Mouse (Mus musculus): ENCODE results near the gene Kcnmb4. TPM values are rescaled to one million over a fixed set of nuclear protein-coding genes. Genes with fewer than 3 reads are reported as not detected.
A peak's percentile ranks its signal among the peaks of the same experiment; 100 is the strongest.

The Kcnmb4 gene
- polyA plus RNA-seq, 1 experiment = 50.0 TPM

- TF ChIP-seq POLR2A (IDR thresholded peaks at IDR 0.05; ENCODE audit: borderline replicate concordance, extremely low read depth, insufficient read depth, insufficient read length, poor library complexity, severe bottlenecking) (no peak), CTCF (IDR thresholded peaks at IDR 0.05; ENCODE audit: borderline replicate concordance, extremely low read depth, insufficient read depth, insufficient read length) (no peak)
- peak; percentile 46 for DNase-seq (ENCODE audit: low read depth)
These were observed 48.8 kb downstream of the Kcnmb4 start for GRCm38 (mm10) chr10:116424921-116425320.

- DNase-seq (ENCODE audit: low read depth) = no peak
- no peak for TF ChIP-seq POLR2A (IDR thresholded peaks at IDR 0.05; ENCODE audit: borderline replicate concordance, extremely low read depth, insufficient read depth, insufficient read length, poor library complexity, severe bottlenecking)
- no peak for TF ChIP-seq CTCF (IDR thresholded peaks at IDR 0.05; ENCODE audit: borderline replicate concordance, extremely low read depth, insufficient read depth, insufficient read length)
These were observed 51.1 kb downstream of the Kcnmb4 start for GRCm38 (mm10) chr10:116422551-116422950.

DNA sequence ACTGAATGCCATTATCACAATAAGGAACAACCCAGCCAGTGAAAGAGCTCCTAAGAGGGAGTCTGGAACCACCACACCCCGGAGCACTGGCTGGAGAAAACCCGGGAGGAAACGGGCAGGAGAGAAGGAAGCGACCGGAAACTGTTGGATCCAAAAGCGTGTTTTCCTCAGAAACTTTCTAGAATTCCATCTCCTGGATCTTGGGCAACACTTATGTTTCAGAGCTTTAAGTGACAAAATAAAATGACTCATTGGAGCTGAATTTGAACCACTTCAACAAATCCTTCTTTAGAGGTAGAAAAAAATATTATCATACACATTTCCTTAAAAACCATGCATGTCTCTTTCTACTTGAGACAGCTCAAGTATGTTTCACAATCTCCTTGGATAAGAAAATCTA, 52.7 kb downstream of the Kcnmb4 start:
- no peak for TF ChIP-seq CTCF (IDR thresholded peaks at IDR 0.05; ENCODE audit: borderline replicate concordance, extremely low read depth, insufficient read depth, insufficient read length)
- TF ChIP-seq POLR2A (IDR thresholded peaks at IDR 0.05; ENCODE audit: borderline replicate concordance, extremely low read depth, insufficient read depth, insufficient read length, poor library complexity, severe bottlenecking) = no peak
- DNase-seq (ENCODE audit: low read depth) = no peak

GRCm38 (mm10) chr10:116418121-116418726, 55.5 kb downstream of the Kcnmb4 start:
- TF ChIP-seq CTCF (IDR thresholded peaks at IDR 0.05; ENCODE audit: borderline replicate concordance, extremely low read depth, insufficient read depth, insufficient read length) (no peak), POLR2A (IDR thresholded peaks at IDR 0.05; ENCODE audit: borderline replicate concordance, extremely low read depth, insufficient read depth, insufficient read length, poor library complexity, severe bottlenecking) (no peak)
- peak; percentile 38 for DNase-seq (ENCODE audit: low read depth)

- no peak for DNase-seq (ENCODE audit: low read depth)
- no peak for TF ChIP-seq POLR2A (IDR thresholded peaks at IDR 0.05; ENCODE audit: borderline replicate concordance, extremely low read depth, insufficient read depth, insufficient read length, poor library complexity, severe bottlenecking)
- no peak for TF ChIP-seq CTCF (IDR thresholded peaks at IDR 0.05; ENCODE audit: borderline replicate concordance, extremely low read depth, insufficient read depth, insufficient read length)
These were observed 57.0 kb downstream of the Kcnmb4 start for GRCm38 (mm10) chr10:116416726-116417125.

GRCm38 (mm10) chr10:116416142-116416541, 57.5 kb downstream of the Kcnmb4 start:
- peak; percentile 55 for DNase-seq (ENCODE audit: low read depth)
- TF ChIP-seq POLR2A (IDR thresholded peaks at IDR 0.05; ENCODE audit: borderline replicate concordance, extremely low read depth, insufficient read depth, insufficient read length, poor library complexity, severe bottlenecking) (no peak), CTCF (IDR thresholded peaks at IDR 0.05; ENCODE audit: borderline replicate concordance, extremely low read depth, insufficient read depth, insufficient read length) (no peak)

- TF ChIP-seq CTCF (IDR thresholded peaks at IDR 0.05; ENCODE audit: borderline replicate concordance, extremely low read depth, insufficient read depth, insufficient read length) = no peak
- no peak for TF ChIP-seq POLR2A (IDR thresholded peaks at IDR 0.05; ENCODE audit: borderline replicate concordance, extremely low read depth, insufficient read depth, insufficient read length, poor library complexity, severe bottlenecking)
- DNase-seq (ENCODE audit: low read depth) = no peak
These were observed 62.9 kb downstream of the Kcnmb4 start for GRCm38 (mm10) chr10:116410826-116411225.

DNA sequence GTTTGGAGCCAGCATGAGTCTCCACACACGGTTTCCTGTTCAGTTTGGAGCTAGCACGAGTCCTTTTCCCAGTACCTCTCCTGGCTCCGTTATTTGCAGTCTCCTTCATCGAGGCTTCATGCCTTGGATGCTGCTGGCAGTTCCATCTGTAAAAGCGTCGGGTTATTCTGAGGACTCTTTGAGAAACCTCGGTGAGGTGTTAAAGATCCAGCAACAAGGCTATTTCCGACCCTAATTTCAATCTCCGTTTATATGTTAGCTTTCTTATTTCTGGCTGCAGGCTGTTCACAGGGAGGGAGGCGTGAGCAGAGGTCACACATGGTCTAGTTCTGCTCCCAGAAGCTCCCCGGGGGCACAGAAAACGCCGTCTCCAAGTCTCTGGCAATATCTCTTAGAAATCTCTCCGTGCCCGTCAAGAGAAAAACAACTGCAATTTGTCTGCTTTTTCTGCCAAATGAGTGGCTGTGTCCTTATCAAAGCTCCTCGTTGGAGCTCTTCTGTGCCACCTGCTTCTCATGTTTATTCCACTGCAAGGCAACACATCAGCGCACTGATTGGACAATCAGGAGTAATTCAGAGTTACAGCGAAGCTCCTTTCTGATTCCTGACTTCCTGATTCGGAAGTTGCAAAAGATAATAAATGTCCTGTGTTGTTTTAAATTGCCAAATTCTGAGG, 65.9 kb downstream of the Kcnmb4 start:
- TF ChIP-seq POLR2A (IDR thresholded peaks at IDR 0.05; ENCODE audit: borderline replicate concordance, extremely low read depth, insufficient read depth, insufficient read length, poor library complexity, severe bottlenecking) (no peak), CTCF (IDR thresholded peaks at IDR 0.05; ENCODE audit: borderline replicate concordance, extremely low read depth, insufficient read depth, insufficient read length) (no peak)
- DNase-seq (ENCODE audit: low read depth) = peak; percentile 71

GRCm38 (mm10) chr10:116405011-116405410, 68.7 kb downstream of the Kcnmb4 start:
- TF ChIP-seq CTCF (IDR thresholded peaks at IDR 0.05; ENCODE audit: borderline replicate concordance, extremely low read depth, insufficient read depth, insufficient read length) (no peak), POLR2A (IDR thresholded peaks at IDR 0.05; ENCODE audit: borderline replicate concordance, extremely low read depth, insufficient read depth, insufficient read length, poor library complexity, severe bottlenecking) (no peak)
- no peak for DNase-seq (ENCODE audit: low read depth)

DNA sequence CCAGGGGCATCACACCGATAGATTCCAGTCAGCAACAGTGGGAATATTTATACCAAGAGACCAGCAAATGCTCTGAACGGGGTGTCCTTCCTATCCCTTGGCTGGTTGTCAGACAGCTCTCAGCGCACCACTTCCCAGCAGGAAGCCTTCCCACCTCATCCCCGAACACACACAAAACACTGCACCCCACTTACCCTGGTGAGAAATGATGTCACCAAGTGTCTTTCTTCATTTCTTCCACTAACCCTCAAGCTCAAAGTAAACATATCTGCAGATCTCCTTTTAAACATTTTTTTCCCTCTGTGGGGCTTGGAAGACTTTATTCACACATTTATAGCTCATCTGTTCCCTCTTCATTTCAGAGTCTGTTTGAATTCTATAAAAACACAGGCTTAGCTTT, 70.0 kb downstream of the Kcnmb4 start:
- no peak for DNase-seq (ENCODE audit: low read depth)
- TF ChIP-seq CTCF (IDR thresholded peaks at IDR 0.05; ENCODE audit: borderline replicate concordance, extremely low read depth, insufficient read depth, insufficient read length) = no peak
- TF ChIP-seq POLR2A (IDR thresholded peaks at IDR 0.05; ENCODE audit: borderline replicate concordance, extremely low read depth, insufficient read depth, insufficient read length, poor library complexity, severe bottlenecking) = no peak

DNA sequence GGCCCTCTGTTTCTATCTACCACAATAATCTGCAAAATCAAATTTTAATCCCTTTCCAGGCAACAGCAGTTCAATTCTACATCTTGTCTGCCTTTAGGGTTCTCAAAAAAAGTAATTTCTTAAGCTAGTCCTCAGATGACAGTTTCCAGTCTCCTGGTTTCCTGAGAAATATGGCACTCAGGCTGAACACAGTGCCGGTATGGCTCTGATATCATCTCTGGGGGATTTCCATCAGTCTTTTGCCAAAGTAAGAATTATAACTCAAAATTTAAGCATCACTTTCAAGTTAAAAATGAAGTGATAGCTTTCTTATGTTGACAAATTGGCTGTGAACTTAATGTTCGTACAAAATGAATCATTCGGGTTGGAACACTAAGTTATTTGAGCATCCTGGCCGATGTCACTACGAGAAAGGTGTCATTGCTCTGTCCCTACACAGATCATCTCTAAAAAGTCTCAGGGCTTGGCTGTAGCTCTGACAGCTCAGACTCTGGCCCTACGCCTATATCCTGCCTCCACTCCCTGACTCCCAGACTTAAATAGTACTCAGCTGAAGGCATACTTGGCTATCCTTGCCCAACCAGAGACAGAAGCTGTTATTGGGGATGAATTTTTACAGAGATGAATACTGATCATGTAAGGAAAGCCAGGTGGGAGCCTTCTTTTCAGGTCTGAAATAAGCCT, 70.8 kb downstream of the Kcnmb4 start:
- TF ChIP-seq CTCF (IDR thresholded peaks at IDR 0.05; ENCODE audit: borderline replicate concordance, extremely low read depth, insufficient read depth, insufficient read length) = no peak
- no peak for TF ChIP-seq POLR2A (IDR thresholded peaks at IDR 0.05; ENCODE audit: borderline replicate concordance, extremely low read depth, insufficient read depth, insufficient read length, poor library complexity, severe bottlenecking)
- peak; percentile 24 for DNase-seq (ENCODE audit: low read depth)

All from brain, embryonic 14.5 days (tissue).